Mouse (Mus musculus) forebrain, embryonic 13.5 days (tissue): Measurements from ENCODE around the gene Aqp11. TPM values are rescaled to one million over a fixed set of nuclear protein-coding genes. Genes with fewer than 3 reads are reported as not detected.

Experiments
- ATAC-seq: fragments of 200-750 bp; cut with Nextera tagmentation; 2 replicates; pipeline ENCODE4 v1.8.0; 2017
- H3K27ac ChIP-seq: fragments of 300-500 bp; sonication (generic); 2 replicates; pipeline ENCODE4 v1.5.1; 2015; ENCODE audit warnings: inconsistent platforms, mild to moderate bottlenecking, moderate library complexity
- H3K27me3 ChIP-seq: fragments of 300-500 bp; sonication (generic); 2 replicates; pipeline ENCODE4 v1.6.1; 2015; ENCODE audit warnings: mild to moderate bottlenecking, inconsistent platforms
- H3K36me3 ChIP-seq: fragments of 300-500 bp; sonication (generic); 2 replicates; pipeline ENCODE4 v1.6.1; 2015; ENCODE audit warnings: mild to moderate bottlenecking, inconsistent platforms; ENCODE audit not compliant: poor library complexity, severe bottlenecking
- H3K4me1 ChIP-seq: fragments of 300-500 bp; sonication (generic); 2 replicates; pipeline ENCODE4 v1.6.1; 2015; ENCODE audit warnings: inconsistent platforms
- H3K4me2 ChIP-seq: fragments of 300-500 bp; sonication (generic); 2 replicates; pipeline ENCODE4 v1.6.1; 2015; ENCODE audit warnings: inconsistent platforms, mild to moderate bottlenecking, moderate library complexity
- H3K4me3 ChIP-seq: fragments of 300-500 bp; sonication (generic); 2 replicates; pipeline ENCODE4 v1.5.1; 2015; ENCODE audit warnings: mild to moderate bottlenecking, inconsistent platforms
- H3K9ac ChIP-seq: fragments of 300-500 bp; sonication (generic); 2 replicates; pipeline ENCODE4 v1.6.1; 2015; ENCODE audit warnings: mild to moderate bottlenecking, inconsistent platforms
- H3K9me3 ChIP-seq: fragments of 300-500 bp; sonication (generic); replicated peaks from 2 replicates; pipeline ENCODE4 v1.6.1; 2016; ENCODE audit warnings: inconsistent platforms
- WGBS: fragments of 180-500 bp; shearing (Covaris S2); methylation state at CpG from one replicate; pipeline ENCODE4 v1.1.7; 2015; 5-methylcytosine and 5-hydroxymethylcytosine counted together
- polyA plus RNA-seq: library from polyadenylated mRNA; unstranded; fragments of >200 nt; fragmentation: Nextera tagmentation; extraction: Ambion mirVana; gene quantifications from 2 replicates; pipeline ENCODE4 v1.2.1, GENCODE M21; 2015

Aqp11 gene
- 5.9 and 6.8 TPM in 2 replicates for polyA plus RNA-seq

DNA sequence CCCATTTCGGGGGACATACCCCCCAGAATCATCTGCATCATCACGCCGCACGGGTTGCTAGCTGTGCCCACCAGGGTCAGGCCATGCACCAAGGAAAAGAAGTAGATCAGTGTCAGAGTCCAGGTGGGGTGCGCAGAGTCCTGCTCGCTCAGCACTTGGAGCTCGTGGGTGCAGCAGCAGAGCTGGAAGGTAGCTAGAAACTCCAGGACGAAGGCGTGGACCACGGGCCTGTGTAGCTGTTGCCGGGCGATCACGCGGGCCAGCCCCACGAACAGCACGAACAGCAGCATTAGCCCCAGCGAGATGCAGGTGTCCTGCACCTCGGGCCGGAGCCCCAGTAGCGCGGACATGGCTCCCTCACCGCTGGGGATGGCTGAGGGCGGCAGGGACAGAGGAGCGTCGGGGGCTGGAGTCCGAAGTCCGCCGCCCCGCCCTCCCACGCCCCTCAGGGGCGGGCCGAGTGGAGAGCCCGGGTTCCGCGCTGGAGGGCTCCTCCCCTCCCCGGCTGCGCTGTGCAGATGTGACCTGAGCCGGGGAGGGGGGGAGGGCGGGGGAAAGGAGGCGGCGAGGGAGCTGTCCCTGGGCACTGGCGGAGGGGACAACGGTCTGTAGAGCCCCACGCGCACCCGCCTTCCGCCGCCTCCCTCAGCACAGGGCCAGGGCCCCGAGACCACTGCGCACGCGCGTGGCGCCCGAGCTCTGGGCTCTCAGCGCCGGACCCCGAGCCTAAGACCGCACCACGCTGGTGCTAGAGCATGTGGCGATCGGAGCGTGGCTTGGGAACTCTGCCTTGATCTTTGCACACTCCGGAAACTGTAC lies at the start of gene Aqp11:
Gene Aqp11 (minus strand): TSS at position 652 of the 819 bp plus-strand sequence.
- Histone ChIP-seq H3K4me1 (peaks cover 11% of the 10 kb centered on the region), H3K27ac (no peak within 1 kb of the TSS), H3K4me2 (peak within 1 kb of the TSS; percentile 81), H3K4me3 (peak within 1 kb of the TSS; percentile 59), H3K27me3 (peaks cover 14% of the 10 kb centered on the region), H3K36me3 (no peaks in the 10 kb centered on the region), H3K9ac (peak within 1 kb of the TSS; percentile 66), H3K9me3 (no peaks in the 10 kb centered on the region)
- under 1% methylated on average over 53 of the region's 64 CpGs for WGBS
- ATAC-seq = peak; percentile 92

DNA sequence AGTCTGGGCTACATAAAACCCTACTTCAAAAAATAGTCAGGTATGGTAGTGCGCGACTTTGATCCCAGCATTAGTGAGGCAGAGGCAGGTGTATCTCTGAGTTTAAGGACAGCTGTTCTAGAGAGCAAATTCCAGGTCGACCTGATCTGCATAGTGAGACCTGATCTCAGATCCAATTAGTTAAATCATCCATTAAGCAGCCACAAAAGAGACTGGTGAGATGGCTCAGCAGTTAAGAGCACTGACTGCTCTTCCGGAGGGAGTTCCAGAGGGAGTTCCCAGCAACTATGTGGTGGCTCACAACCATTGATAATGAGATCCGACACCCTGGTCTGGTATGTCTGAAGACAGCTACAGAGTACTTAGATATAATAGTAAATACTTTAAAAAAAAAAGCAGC lies 45.4 kb upstream of the Aqp11 start:
- 46% methylated on average over 5 of the region's 5 CpGs for WGBS
- ATAC-seq = no peak

DNA sequence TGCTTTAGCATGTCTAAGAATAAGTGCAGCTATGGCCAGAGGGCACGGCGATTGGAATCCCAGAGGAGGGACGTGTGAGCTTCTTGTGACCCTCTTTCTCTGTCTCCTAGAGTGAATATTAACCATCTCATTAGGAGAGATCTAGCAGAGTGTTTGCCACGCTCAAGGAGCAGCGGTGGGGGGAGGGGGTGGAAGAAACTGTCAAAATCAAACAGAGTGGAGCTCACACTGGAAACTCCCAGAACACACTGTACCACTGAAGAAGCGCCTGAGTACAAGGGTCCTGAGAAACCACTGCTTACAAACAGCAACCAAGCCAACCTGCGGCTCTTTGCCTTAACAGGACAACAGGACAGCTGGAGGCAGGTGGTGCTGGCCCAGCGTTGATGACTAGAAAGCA lies 43.4 kb upstream of the Aqp11 start:
- Histone ChIP-seq H3K9ac (no peak overlapping the region), H3K36me3 (no peaks in the 10 kb centered on the region), H3K9me3 (peaks cover 6% of the 10 kb centered on the region; the same call in 1 of the 2 replicates), H3K4me1 (no peaks in the 10 kb centered on the region), H3K27me3 (peaks cover 10% of the 10 kb centered on the region; the same call in 1 of the 2 replicates), H3K27ac (no peak overlapping the region), H3K4me3 (no peak overlapping the region), H3K4me2 (no peak overlapping the region)
- ATAC-seq = no peak
- 69% methylated on average over 8 of the region's 8 CpGs for WGBS

More for the DNA sequence above, 45.4 kb upstream of the Aqp11 start:
- Histone ChIP-seq H3K9me3 (no peaks in the 10 kb centered on the region), H3K4me2 (no peak overlapping the region), H3K4me1 (0 out of 2 replicates have a peak, but pooled peaks cover 4% of the 10 kb centered on the region), H3K36me3 (no peaks in the 10 kb centered on the region), H3K27ac (no peak overlapping the region), H3K9ac (no peak overlapping the region), H3K4me3 (no peak overlapping the region), H3K27me3 (peaks cover 10% of the 10 kb centered on the region; the same call in 1 of the 2 replicates)

DNA sequence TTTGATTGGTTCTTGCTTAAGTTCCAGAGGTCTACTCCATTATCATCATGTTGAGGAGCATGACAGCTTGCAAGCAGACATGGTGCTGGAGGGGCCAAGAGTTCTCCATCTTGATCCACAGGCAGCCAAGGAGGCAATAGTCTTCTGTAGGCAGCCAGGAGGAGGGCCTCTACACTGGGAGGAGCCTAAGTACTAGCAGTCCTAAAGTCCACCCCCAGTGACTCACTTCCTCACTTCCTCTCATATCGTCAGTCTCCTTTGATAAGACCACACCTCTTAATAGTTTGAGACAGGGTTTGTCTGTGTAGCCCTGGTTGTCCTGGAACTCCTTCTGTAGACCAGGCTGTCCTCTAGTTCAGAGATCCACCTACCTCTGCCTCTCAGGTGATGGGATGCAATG lies 42.7 kb upstream of the Aqp11 start:
- no peak overlapping the region for H3K27ac ChIP-seq
- peaks cover 5% of the 10 kb centered on the region; the same call in 1 of the 2 replicates for H3K27me3 ChIP-seq
- no peak for ATAC-seq
- no peaks in the 10 kb centered on the region for H3K36me3 ChIP-seq
- H3K9me3 ChIP-seq = peaks cover 6% of the 10 kb centered on the region; the same call in 1 of the 2 replicates
- no peaks in the 10 kb centered on the region for H3K4me1 ChIP-seq
- WGBS = 94% methylated on average over 1 of the region's 1 CpGs
- H3K4me2 ChIP-seq = no peak overlapping the region
- H3K9ac ChIP-seq = no peak overlapping the region
- no peak overlapping the region for H3K4me3 ChIP-seq

DNA sequence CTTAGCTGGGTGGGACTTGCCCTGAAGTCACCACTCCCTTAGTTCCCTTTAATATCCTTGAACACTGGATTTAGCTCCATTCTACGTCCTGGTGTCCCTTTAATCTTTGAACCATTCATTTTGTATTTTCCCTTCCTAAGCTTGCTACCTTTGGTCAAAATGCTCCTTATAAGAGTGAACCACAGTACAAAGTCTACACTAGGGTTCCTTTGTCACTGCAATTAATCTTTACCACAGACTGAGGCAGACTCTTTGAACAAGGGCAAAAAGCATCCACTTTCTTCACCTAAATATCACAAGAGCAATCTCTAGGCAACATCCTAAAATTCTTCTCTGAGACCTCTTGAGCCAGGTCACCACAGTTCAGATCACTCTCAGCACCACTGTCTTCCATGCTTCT lies 42.1 kb upstream of the Aqp11 start:
- Histone ChIP-seq H3K9ac (no peak overlapping the region), H3K27me3 (no peaks in the 10 kb centered on the region; the same call in 1 of the 2 replicates), H3K4me1 (no peaks in the 10 kb centered on the region), H3K36me3 (no peaks in the 10 kb centered on the region), H3K27ac (no peak overlapping the region), H3K4me2 (no peak overlapping the region), H3K4me3 (no peak overlapping the region), H3K9me3 (peaks cover 6% of the 10 kb centered on the region; the same call in 1 of the 2 replicates)
- no peak for ATAC-seq
- WGBS = 88% methylated on average over 1 of the region's 1 CpGs

DNA sequence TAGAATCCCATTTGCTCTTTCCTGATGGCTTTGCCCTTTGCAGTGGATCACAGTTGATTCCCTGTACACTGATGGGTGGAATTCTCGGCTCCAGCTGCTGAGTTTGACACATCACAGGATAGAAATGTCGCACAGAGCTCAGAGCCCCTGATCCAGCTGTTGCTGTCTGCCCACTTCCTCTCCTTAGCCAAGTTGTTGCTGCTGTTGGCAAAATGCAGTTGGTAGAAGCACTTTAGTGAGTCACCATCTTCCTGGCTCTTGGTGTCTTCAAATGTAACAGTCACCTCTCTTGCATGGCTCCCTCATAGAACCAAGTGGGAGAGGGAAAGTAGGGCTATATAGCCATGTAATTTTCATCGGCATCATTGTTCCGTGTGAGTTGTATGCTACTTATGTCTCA lies 39.1 kb upstream of the Aqp11 start:
- H3K27ac ChIP-seq = no peak overlapping the region
- no peak for ATAC-seq

DNA sequence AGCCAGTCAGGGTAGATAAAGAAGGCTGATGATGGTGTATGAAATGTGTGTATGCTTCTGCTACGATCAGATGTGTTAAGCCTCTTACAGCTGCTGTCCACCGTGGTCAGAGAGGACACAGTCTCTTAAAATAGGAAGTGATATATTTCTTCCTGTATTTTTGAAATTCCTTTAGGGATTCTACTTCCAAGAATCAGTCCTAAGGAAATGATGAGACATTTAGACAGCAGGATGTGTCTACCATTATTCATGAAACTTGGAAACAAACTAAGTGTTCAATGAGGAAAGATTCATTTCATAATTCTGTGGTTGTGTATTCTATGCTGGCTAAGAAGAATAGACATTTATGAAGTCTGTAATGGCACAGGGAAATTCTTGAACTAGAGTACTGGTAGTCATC lies 37.8 kb upstream of the Aqp11 start:
- WGBS = 82% methylated on average over 2 of the region's 2 CpGs
- no peak for ATAC-seq
- no peak overlapping the region for H3K4me3 ChIP-seq
- no peaks in the 10 kb centered on the region for H3K36me3 ChIP-seq
- no peaks in the 10 kb centered on the region for H3K27me3 ChIP-seq
- no peak overlapping the region for H3K9ac ChIP-seq
- no peak overlapping the region for H3K4me2 ChIP-seq
- H3K27ac ChIP-seq = no peak overlapping the region
- peaks cover 6% of the 10 kb centered on the region; the same call in 1 of the 2 replicates for H3K9me3 ChIP-seq
- no peaks in the 10 kb centered on the region for H3K4me1 ChIP-seq

More for the DNA sequence above, 39.1 kb upstream of the Aqp11 start:
- 93% methylated on average over 4 of the region's 4 CpGs for WGBS
- H3K36me3 ChIP-seq = no peaks in the 10 kb centered on the region
- H3K27me3 ChIP-seq = no peaks in the 10 kb centered on the region
- H3K4me3 ChIP-seq = no peak overlapping the region
- no peak overlapping the region for H3K4me2 ChIP-seq
- H3K4me1 ChIP-seq = no peaks in the 10 kb centered on the region
- peaks cover 6% of the 10 kb centered on the region; the same call in 1 of the 2 replicates for H3K9me3 ChIP-seq
- no peak overlapping the region for H3K9ac ChIP-seq

DNA sequence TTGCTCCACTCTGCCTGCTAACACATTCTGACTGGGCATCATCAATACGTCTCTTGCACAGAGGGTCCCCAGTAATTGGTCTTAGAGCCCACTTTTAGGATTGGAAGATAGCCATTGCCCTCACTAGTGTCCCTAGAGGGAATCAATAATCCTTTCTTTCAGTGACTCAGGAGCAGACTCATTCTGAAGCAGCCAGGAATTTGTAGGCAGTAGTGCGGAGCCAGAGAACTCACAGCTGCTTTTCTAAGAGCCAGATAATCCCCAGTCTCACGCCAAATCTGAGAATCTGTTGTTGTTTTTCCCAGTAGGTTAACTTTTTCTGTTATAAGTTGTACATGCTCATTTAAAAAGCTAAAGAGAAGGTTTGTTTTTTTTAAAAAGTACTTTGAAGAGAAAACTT lies 37.3 kb upstream of the Aqp11 start:
- Histone ChIP-seq H3K4me2 (no peak overlapping the region), H3K9me3 (peaks cover 6% of the 10 kb centered on the region; the same call in 1 of the 2 replicates), H3K4me3 (no peak overlapping the region), H3K27ac (no peak overlapping the region), H3K27me3 (no peaks in the 10 kb centered on the region), H3K4me1 (no peaks in the 10 kb centered on the region), H3K36me3 (no peaks in the 10 kb centered on the region), H3K9ac (no peak overlapping the region)
- WGBS = 12% methylated on average over 3 of the region's 3 CpGs
- no peak for ATAC-seq

DNA sequence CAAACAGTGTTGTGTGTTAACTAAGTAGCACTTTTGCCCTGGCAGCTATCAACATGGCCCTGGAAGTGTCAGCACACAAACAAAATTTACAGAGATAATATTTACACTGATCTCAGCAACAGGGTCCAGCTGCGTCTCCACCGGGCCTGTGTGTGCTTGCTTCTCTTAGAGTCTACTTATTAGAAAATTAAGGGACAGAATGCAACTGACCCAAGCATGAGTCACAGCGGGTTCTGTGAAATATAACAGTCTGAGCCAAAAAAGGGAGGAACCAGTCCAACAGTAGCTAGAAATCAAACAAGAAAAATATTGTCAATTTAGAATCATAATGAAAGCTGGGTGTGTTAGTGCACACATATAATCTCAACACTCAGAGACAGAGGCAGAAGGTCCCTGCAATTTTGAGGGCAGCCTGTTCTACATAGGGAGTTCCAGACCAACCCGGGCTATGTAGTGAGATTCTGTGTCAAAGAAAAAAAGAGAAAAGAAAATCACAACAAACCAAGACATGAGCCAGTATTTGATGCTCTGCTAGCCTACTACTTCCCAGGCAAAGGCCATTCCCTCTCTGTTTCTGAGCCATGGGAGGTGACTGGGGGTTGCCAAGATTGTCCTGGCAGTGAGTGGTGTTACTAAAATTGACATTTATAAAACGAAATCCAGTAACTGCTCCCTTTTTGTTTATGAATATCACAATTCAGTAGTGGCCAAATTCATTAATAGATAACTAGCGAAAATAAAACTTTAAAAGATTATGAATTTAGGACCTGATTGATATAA lies 32.9 kb upstream of the Aqp11 start:
- Histone ChIP-seq H3K9me3 (no peaks in the 10 kb centered on the region), H3K4me3 (no peak overlapping the region), H3K4me2 (no peak overlapping the region), H3K27ac (no peak overlapping the region), H3K36me3 (no peaks in the 10 kb centered on the region), H3K9ac (no peak overlapping the region), H3K27me3 (no peaks in the 10 kb centered on the region), H3K4me1 (no peaks in the 10 kb centered on the region)
- ATAC-seq = no peak
- WGBS = 90% methylated on average over 6 of the region's 6 CpGs

DNA sequence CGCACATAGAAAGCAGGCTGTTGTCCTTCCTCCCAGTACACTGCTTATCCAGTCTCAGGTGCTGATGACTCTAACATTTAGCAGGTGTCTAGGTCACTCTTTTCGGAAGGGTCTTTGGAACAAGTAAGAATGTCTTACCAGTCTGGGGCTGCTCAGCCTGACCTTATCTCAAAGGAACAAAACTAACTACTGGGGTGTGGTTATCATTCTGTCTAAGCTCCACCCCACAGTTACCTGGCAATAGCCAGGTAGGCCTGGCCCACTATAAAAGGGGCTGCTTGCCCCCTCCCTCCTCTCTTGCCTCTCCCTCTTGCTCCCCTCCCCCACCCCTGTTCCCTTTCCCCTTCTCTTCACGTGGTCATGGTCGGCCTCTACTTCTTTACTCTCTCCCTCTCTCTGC lies 30.9 kb upstream of the Aqp11 start:
- Histone ChIP-seq H3K9me3 (no peaks in the 10 kb centered on the region), H3K4me2 (no peak overlapping the region), H3K27me3 (no peaks in the 10 kb centered on the region), H3K27ac (no peak overlapping the region), H3K36me3 (no peaks in the 10 kb centered on the region), H3K4me3 (no peak overlapping the region), H3K4me1 (no peaks in the 10 kb centered on the region), H3K9ac (no peak overlapping the region)
- no peak for ATAC-seq
- WGBS = 78% methylated on average over 4 of the region's 4 CpGs

DNA sequence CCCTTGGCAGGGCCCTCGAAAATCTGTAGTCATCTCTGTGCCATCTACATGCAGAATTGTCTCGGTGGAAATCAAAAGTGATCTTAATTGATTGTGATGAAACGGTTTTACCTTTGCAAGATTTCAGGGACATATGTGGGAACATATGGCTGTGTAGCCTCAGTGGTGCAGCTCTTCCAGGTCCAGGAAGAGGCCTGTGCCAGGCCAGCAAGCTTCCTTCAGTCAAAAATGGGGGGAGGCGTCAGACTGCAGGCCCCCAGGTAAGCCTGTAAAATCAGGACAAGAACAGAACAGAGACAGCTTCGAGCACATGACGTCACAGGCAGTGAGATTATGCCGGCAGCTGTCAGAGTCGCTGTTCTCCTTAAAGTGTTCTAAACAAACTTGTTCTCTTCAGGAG lies 29.8 kb upstream of the Aqp11 start:
- ATAC-seq = no peak; the same call in 1 of the 2 replicates
- H3K4me1 ChIP-seq = no peaks in the 10 kb centered on the region
- WGBS = 83% methylated on average over 8 of the region's 8 CpGs
- no peak overlapping the region for H3K4me3 ChIP-seq
- no peak overlapping the region for H3K4me2 ChIP-seq
- no peaks in the 10 kb centered on the region for H3K9me3 ChIP-seq
- no peaks in the 10 kb centered on the region for H3K36me3 ChIP-seq
- no peak overlapping the region for H3K27ac ChIP-seq
- no peak overlapping the region for H3K9ac ChIP-seq
- H3K27me3 ChIP-seq = no peaks in the 10 kb centered on the region
